Mouse (Mus musculus) myocyte (in vitro differentiated cells): ENCODE results near the gene Kitl. TPM values are rescaled to one million over a fixed set of nuclear protein-coding genes. Genes with fewer than 3 reads are reported as not detected.

Experiments
- H3K27me3 ChIP-seq: one replicate; pipeline ENCODE4 v1.6.1; 2011; ENCODE audit not compliant: control insufficient read depth, insufficient read depth, insufficient read length
- H3K36me3 ChIP-seq: one replicate; pipeline ENCODE4 v1.6.1; 2011; ENCODE audit not compliant: control insufficient read depth, insufficient read depth
- H3K4me2 ChIP-seq: one replicate; pipeline ENCODE4 v1.6.1; 2011; ENCODE audit warnings: low read depth, control low read depth
- H3K4me3 ChIP-seq: one replicate; pipeline ENCODE4 v1.5.1; 2011; ENCODE audit warnings: mild to moderate bottlenecking, control low read depth, moderate library complexity
- H3K79me2 ChIP-seq: one replicate; pipeline ENCODE4 v1.6.1; 2011; ENCODE audit not compliant: control insufficient read depth, insufficient read depth
- H3ac ChIP-seq: one replicate; pipeline ENCODE4 v1.6.1; 2011; ENCODE audit not compliant: control insufficient read depth, insufficient read length
- CEBPB ChIP-seq: IDR thresholded peaks from 2 replicates; pipeline ENCODE4 v1.6.1; 2011; ENCODE audit warnings: mild to moderate bottlenecking, moderate library complexity; ENCODE audit not compliant: poor library complexity, insufficient read depth, severe bottlenecking
- E2F4 ChIP-seq: IDR thresholded peaks from one replicate; pipeline ENCODE4 v1.6.1; 2011; ENCODE audit warnings: mild to moderate bottlenecking, control low read depth, moderate library complexity; ENCODE audit not compliant: insufficient read depth
- MAX ChIP-seq: IDR thresholded peaks from one replicate; pipeline ENCODE4 v1.6.1; 2011; ENCODE audit warnings: low read depth, mild to moderate bottlenecking, control low read depth
- MYOD1 ChIP-seq, 3 experiments: IDR thresholded peaks; one replicate each; pipeline ENCODE4 v1.6.1; 2011; ENCODE audit warnings: control low read depth in 2 of 3, low read depth in 2 of 3, mild to moderate bottlenecking in 2 of 3, moderate library complexity in 1 of 3; ENCODE audit not compliant: insufficient read length in 2 of 3, control insufficient read depth in 1 of 3
- MYOG ChIP-seq, 3 experiments: IDR thresholded peaks; one replicate each; pipeline ENCODE4 v1.6.1; 2011; ENCODE audit warnings: control low read depth in 2 of 3, low read depth in 2 of 3, mild to moderate bottlenecking in 2 of 3; ENCODE audit not compliant: insufficient read length in 2 of 3, control insufficient read depth in 1 of 3, insufficient read depth in 1 of 3
- POLR2A ChIP-seq: IDR thresholded peaks from one replicate; pipeline ENCODE4 v1.6.1; 2011; ENCODE audit warnings: low read depth, mild to moderate bottlenecking, control low read depth, moderate library complexity; ENCODE audit not compliant: insufficient read length
- POLR2AphosphoS2 ChIP-seq: IDR thresholded peaks from one replicate; pipeline ENCODE4 v1.6.1; 2011; ENCODE audit warnings: low read depth, control low read depth; ENCODE audit not compliant: insufficient read length
- REST ChIP-seq: IDR thresholded peaks from one replicate; pipeline ENCODE4 v1.6.1; 2011; ENCODE audit warnings: mild to moderate bottlenecking, control low read depth, moderate library complexity; ENCODE audit not compliant: insufficient read depth, insufficient read length
- SRF ChIP-seq: IDR thresholded peaks from one replicate; pipeline ENCODE4 v1.6.1; 2011; ENCODE audit warnings: low read depth; ENCODE audit not compliant: control insufficient read depth, insufficient read length
- TCF12 ChIP-seq: IDR thresholded peaks from one replicate; pipeline ENCODE4 v1.6.1; 2011; ENCODE audit warnings: mild to moderate bottlenecking, control low read depth; ENCODE audit not compliant: poor library complexity, insufficient read depth, severe bottlenecking
- TCF3 ChIP-seq: IDR thresholded peaks from one replicate; pipeline ENCODE4 v1.6.1; 2011; ENCODE audit warnings: low read depth, control low read depth; ENCODE audit not compliant: insufficient read length
- USF1 ChIP-seq: IDR thresholded peaks from one replicate; pipeline ENCODE4 v1.6.1; 2011; ENCODE audit warnings: low read depth, mild to moderate bottlenecking, control low read depth, moderate library complexity
- polyA plus RNA-seq: library from polyadenylated mRNA; unstranded; fragments of >200 nt; fragmentation: generic; extraction: Trizol; gene quantifications from one replicate; pipeline ENCODE4 v1.2.1, GENCODE M21; 2012; ENCODE audit warnings: missing spikeins

Gene Kitl
- polyA plus RNA-seq, 1 experiment: 1.6 TPM

- Histone ChIP-seq H3K4me2 (no peak overlapping the region), H3K4me3 (no peak overlapping the region), H3ac (no peak overlapping the region), H3K79me2 (no peaks in the 10 kb centered on the region), H3K27me3 (no peaks in the 10 kb centered on the region), H3K36me3 (no peaks in the 10 kb centered on the region)
- TF ChIP-seq POLR2A (no peak), POLR2AphosphoS2 (no peak)
Measured at GRCm38 (mm10) chr10:100131657-100132056, 116.2 kb downstream of the Kitl start.

- Histone ChIP-seq H3K79me2 (no peaks in the 10 kb centered on the region), H3K4me3 (no peak overlapping the region), H3K27me3 (no peaks in the 10 kb centered on the region), H3ac (no peak overlapping the region), H3K4me2 (no peak overlapping the region), H3K36me3 (no peaks in the 10 kb centered on the region)
- TF ChIP-seq POLR2A: no peak
- TF ChIP-seq TCF12: no peak
- TF ChIP-seq CEBPB: no peak
- TF ChIP-seq MAX: no peak
- no peak for TF ChIP-seq MYOG (IDR thresholded peaks at IDR 0.05; ENCODE audit: control insufficient read depth in 1 of 3, insufficient read depth in 1 of 3, insufficient read length in 2 of 3, low read depth in 2 of 3)
- TF ChIP-seq REST: no peak
- no peak for TF ChIP-seq SRF
- no peak for TF ChIP-seq POLR2AphosphoS2
- no peak for TF ChIP-seq TCF3
- TF ChIP-seq USF1: no peak
- TF ChIP-seq E2F4: no peak
- no peak for TF ChIP-seq MYOD1 (IDR thresholded peaks at IDR 0.05; ENCODE audit: control insufficient read depth in 1 of 3, insufficient read length in 2 of 3, low read depth in 2 of 3)
Measured at GRCm38 (mm10) chr10:100132304-100132703, 116.9 kb downstream of the Kitl start.

DNA sequence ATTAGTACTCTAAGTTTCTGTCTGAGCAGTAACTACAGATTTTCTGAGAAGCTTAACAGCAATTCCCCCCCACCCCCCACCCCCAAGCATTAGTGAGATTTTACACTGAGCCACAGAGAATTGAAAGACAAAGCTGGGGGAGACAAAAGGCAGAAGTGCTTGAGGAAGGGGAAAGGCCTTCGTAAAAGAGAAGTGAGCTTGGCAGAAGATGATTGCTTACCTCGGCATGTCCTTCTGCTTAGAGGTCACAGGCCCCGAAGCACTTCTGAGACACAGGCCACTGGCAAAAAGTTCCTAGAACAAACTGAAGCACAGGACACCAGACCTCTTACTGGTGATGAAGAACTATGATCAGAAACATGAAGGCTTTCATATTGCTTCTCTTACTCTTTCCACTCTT, 123.1 kb downstream of the Kitl start:
- Histone ChIP-seq H3K27me3 (no peaks in the 10 kb centered on the region), H3K36me3 (no peaks in the 10 kb centered on the region), H3ac (no peak overlapping the region), H3K4me3 (no peak overlapping the region), H3K79me2 (no peaks in the 10 kb centered on the region), H3K4me2 (no peak overlapping the region)
- TF ChIP-seq CEBPB: no peak
- TF ChIP-seq MYOG (IDR thresholded peaks at IDR 0.05; ENCODE audit: control insufficient read depth in 1 of 3, insufficient read depth in 1 of 3, insufficient read length in 2 of 3, low read depth in 2 of 3): no peak

GRCm38 (mm10) chr10:100148123-100148522, 132.7 kb downstream of the Kitl start:
- TF ChIP-seq POLR2AphosphoS2 (no peak), SRF (no peak)
- no peak overlapping the region for H3ac ChIP-seq
- H3K4me2 ChIP-seq: no peak overlapping the region

More at GRCm38 (mm10) chr10:100148123-100148522, 132.7 kb downstream of the Kitl start:
- no peaks in the 10 kb centered on the region for H3K79me2 ChIP-seq
- H3K27me3 ChIP-seq: no peaks in the 10 kb centered on the region
- H3K4me3 ChIP-seq: no peak overlapping the region
- H3K36me3 ChIP-seq: no peaks in the 10 kb centered on the region
